9 mouse cellular contexts compared by ENCODE assay signal in the genomic region with DNA sequence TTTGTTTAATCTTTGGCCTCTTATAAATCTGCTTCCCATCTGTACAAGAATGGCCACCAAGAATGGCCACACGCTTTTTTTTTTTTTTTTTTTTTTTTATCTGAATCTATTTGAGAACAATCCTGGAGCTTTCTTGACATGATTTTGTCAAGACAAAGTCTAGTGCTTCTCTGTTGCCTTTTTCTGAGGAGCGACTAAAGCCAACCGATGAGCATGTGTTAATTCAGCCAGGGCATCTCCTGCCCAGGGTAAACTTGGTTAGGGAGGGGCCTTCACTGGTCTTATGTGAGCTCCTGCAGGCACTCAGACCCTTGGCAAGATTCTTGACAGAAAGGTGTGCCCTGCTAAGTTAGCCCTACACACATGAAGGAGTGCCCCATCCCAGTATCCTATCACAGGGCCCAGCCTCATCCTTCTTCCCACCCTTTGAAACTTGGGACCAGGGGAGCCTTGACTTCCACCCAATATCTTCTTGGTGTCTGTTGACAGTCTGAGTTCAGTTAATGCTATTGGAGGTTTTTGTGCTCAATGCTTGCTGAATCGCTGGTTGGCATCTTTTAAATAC. TPM values are rescaled to one million over a fixed set of nuclear protein-coding genes. Genes with fewer than 3 reads are reported as not detected.
DNase-seq lines count a peak whose midpoint lies in the region; ATAC-seq and TF ChIP-seq lines count a peak whose summit lies in the region.
"Had no signal": no experiment of that assay in that cellular context is flagged by ENCODE, and none has a peak within 500 bp of the region (broad histone marks: within the 10 kb centered on the region; RNA-seq: fewer than 3 reads in every experiment).

No protein-coding gene starts in this region.

- no peak for ATAC-seq in heart, embryonic 12.5 days (ENCODE audit: insufficient number of reproducible peaks, low FRiP score)
- ATAC-seq in hindbrain, embryonic 15.5 days (ENCODE audit: low FRiP score, low read depth) = no peak; the same call in 1 of the 2 replicates
- ATAC-seq in midbrain, embryonic 14.5 days (ENCODE audit: low FRiP score, low TSS enrichment) = no peak

- TF ChIP-seq POLR2A in brain, embryonic 14.5 days (IDR thresholded peaks at IDR 0.05; ENCODE audit: borderline replicate concordance, extremely low read depth, insufficient read depth, insufficient read length, poor library complexity, severe bottlenecking) = no peak

- H3K9me3 ChIP-seq in heart, embryonic 12.5 days (replicated peaks) = no peaks in the 10 kb centered on the region
- no peaks in the 10 kb centered on the region for H3K9me3 ChIP-seq in hindbrain, embryonic 15.5 days
- H3K9me3 ChIP-seq in midbrain, embryonic 14.5 days (ENCODE audit: control insufficient read depth, low read length) = no peaks in the 10 kb centered on the region

- peaks cover 27% of the 10 kb centered on the region for H3K4me1 ChIP-seq in heart, embryonic 12.5 days (replicated peaks)
- H3K4me1 ChIP-seq in hindbrain, embryonic 15.5 days (replicated peaks) = peaks cover 23% of the 10 kb centered on the region
- H3K4me1 ChIP-seq in midbrain, embryonic 14.5 days (ENCODE audit: control insufficient read depth, insufficient read depth, low read length) = peaks cover 20% of the 10 kb centered on the region

- no peaks in the 10 kb centered on the region for H3K36me3 ChIP-seq in heart, embryonic 12.5 days
- no peaks in the 10 kb centered on the region for H3K36me3 ChIP-seq in hindbrain, embryonic 15.5 days
- H3K36me3 ChIP-seq in midbrain, embryonic 14.5 days (ENCODE audit: control insufficient read depth, insufficient read depth, low read length) = no peaks in the 10 kb centered on the region

- no peaks in the 10 kb centered on the region for H3K27me3 ChIP-seq in heart, embryonic 12.5 days (replicated peaks)
- H3K27me3 ChIP-seq in hindbrain, embryonic 15.5 days = no peaks in the 10 kb centered on the region
- H3K27me3 ChIP-seq in midbrain, embryonic 14.5 days (ENCODE audit: control insufficient read depth, insufficient read depth, low read length) = no peaks in the 10 kb centered on the region

- H3K27ac ChIP-seq in heart, embryonic 12.5 days (ENCODE audit: poor library complexity, severe bottlenecking) = no peak overlapping the region
- peak overlapping the region; percentile 95 for H3K27ac ChIP-seq in hindbrain, embryonic 15.5 days (replicated peaks)
- no peak overlapping the region; the same call in 1 of the 2 replicates for H3K27ac ChIP-seq in midbrain, embryonic 14.5 days (replicated peaks; ENCODE audit: low read depth, low read length)

- H3K4me2 ChIP-seq in heart, embryonic 12.5 days = peak overlapping the region; percentile 67
- H3K4me2 ChIP-seq in hindbrain, embryonic 15.5 days = peak overlapping the region; percentile 87
- H3K4me2 ChIP-seq in midbrain, embryonic 14.5 days (ENCODE audit: low read length) = peak overlapping the region; percentile 66

- peak overlapping the region; percentile 92 for H3K4me3 ChIP-seq in heart, embryonic 12.5 days
- H3K4me3 ChIP-seq in hindbrain, embryonic 15.5 days = peak overlapping the region; percentile 61
- H3K4me3 ChIP-seq in midbrain, embryonic 14.5 days (replicated peaks; ENCODE audit: low read depth, low read length) = peak overlapping the region; percentile 89

- 17% methylated on average over 4 of the region's 4 CpGs for WGBS in heart, embryonic 12.5 days
- 17% methylated on average over 4 of the region's 4 CpGs for WGBS in hindbrain, embryonic 15.5 days
- 18% methylated on average over 4 of the region's 4 CpGs for WGBS in midbrain, embryonic 14.5 days

- no peak for TF ChIP-seq CTCF in brain, embryonic 14.5 days (IDR thresholded peaks at IDR 0.05; ENCODE audit: borderline replicate concordance, extremely low read depth, insufficient read depth, insufficient read length)

- peak overlapping the region; percentile 97; the same call in 1 of the 2 replicates for H3K9ac ChIP-seq in heart, embryonic 12.5 days
- peak overlapping the region; percentile 69 for H3K9ac ChIP-seq in hindbrain, embryonic 15.5 days
- H3K9ac ChIP-seq in midbrain, embryonic 14.5 days (replicated peaks; ENCODE audit: low read length) = peak overlapping the region; percentile 99

- no peak for DNase-seq in heart, postnatal 4 days
- peak; percentile 45 for DNase-seq in brain, embryonic 14.5 days (ENCODE audit: low read depth)
- no peak for DNase-seq in midbrain, embryonic 14.5 days
- no peak for DNase-seq in testis, postnatal 10 days (ENCODE audit: low spot score)
- no peak for DNase-seq in left cerebral cortex, postnatal 4 days
- no peak for DNase-seq in adipocyte (ENCODE audit: low spot score)

- intact Hi-C loops in left cerebral cortex, postnatal 4 days (cut with DNase I) = loop anchor here (2.0 to 10.0 kb wide), 4 partner anchors 55 to 295 kb away; no protein-coding TSS in a partner anchor

RNA-seq across cellular contexts. Expression of a gene that starts 5.4 kb away (rescaled TPM):
- 32.8 and 34.3 TPM in 2 replicates for polyA plus RNA-seq in heart, embryonic 12.5 days (2016; fragmentation: Nextera tagmentation; extraction: Ambion mirVana)
- total RNA-seq in heart, postnatal 4 days (2021) = 10 to 100 TPM; 36.0 to 36.5 TPM
- polyA plus RNA-seq in brain, embryonic 14.5 days (2012; rRNA removed) = 37.1 and 59.7 TPM in 2 replicates
- polyA plus RNA-seq in hindbrain, embryonic 15.5 days (2015; fragmentation: Nextera tagmentation; extraction: Ambion mirVana) = 48.2 and 49.5 TPM in 2 replicates
- polyA plus RNA-seq in midbrain, embryonic 14.5 days (2014; fragmentation: Nextera tagmentation; extraction: Ambion mirVana) = 30.3 and 50.9 TPM in 2 replicates
- 10 to 100 TPM; 59.8 to 60.8 TPM for total RNA-seq in left cerebral cortex, postnatal 4 days (2021)
- total RNA-seq: MEL had no signal
